Mouse (Mus musculus) monocyte, adult 5-6 weeks (primary cell): Measurements from ENCODE around the gene Pigh. TPM values are rescaled to one million over a fixed set of nuclear protein-coding genes. Genes with fewer than 3 reads are reported as not detected.
A peak's percentile ranks its signal among the peaks of the same experiment; 100 is the strongest.

Experiments used
- ATAC-seq: fragments of 153-309, 156-312 bp; replicated peaks from 2 replicates; pipeline ENCODE4 v1.8.0; 2017; ENCODE audit warnings: mild to moderate bottlenecking; ENCODE audit not compliant: low TSS enrichment, insufficient number of reproducible peaks, severe bottlenecking, poor library complexity, low FRiP score
- total RNA-seq: library from RNA; stranded (forward); fragments of 200-1000, 200-491, 200-594 nt; gene quantifications from 3 replicates; pipeline ENCODE4 v1.2.3, GENCODE M21; 2017

The Pigh gene
- total RNA-seq: 8.3 to 19.9 TPM (median 8.3 TPM) in 3 replicates

GRCm38 (mm10) chr12:79089182-79089812 lies at the start of gene Pigh:
TSS of gene Pigh (minus strand) at chr12:79089651.
- ATAC-seq: peak; percentile 93

DNA sequence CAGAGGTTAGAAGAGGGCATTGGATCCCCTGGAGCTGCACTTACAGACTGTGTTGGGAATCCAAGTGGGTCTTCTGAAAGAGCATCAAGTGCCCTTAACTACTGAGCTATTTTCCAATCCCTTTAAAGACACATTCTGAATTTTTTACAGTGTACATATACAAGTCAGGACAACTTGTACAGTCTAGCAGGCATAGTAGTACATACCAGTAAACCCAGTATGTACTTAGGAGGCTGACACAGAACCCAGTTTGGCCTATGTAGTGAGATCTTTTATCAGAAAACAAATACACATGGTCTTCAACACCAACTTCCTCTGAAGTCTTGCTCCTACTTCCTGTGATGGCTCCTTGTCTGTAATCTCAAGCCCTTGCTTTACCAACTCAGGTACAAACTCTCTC lies 49.5 kb upstream of the Pigh start:
- no peak for ATAC-seq

GRCm38 (mm10) chr12:79136949-79137348 lies 47.5 kb upstream of the Pigh start:
- no peak for ATAC-seq

GRCm38 (mm10) chr12:79135105-79135504 lies 45.7 kb upstream of the Pigh start:
- no peak for ATAC-seq

DNA sequence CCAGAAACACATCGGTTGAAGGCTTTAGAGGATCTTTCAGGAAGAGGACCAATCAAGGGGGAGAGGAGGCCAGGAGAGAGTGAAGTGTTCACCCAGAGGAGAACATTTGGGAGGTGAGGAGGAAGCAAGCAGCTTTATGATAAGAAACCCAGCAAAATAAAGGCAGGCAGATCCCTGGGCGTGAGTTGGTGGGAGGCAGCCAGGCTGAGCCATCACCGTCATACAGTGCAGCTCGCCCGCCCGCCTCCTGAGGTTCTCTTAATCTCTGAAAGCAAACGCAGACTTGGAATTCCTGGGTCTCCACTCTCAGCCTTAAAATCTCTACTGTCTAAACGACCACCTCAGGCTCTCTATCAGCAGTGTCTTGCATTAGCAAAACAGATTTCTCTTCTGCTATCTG lies 45.2 kb upstream of the Pigh start:
- ATAC-seq: no peak

DNA sequence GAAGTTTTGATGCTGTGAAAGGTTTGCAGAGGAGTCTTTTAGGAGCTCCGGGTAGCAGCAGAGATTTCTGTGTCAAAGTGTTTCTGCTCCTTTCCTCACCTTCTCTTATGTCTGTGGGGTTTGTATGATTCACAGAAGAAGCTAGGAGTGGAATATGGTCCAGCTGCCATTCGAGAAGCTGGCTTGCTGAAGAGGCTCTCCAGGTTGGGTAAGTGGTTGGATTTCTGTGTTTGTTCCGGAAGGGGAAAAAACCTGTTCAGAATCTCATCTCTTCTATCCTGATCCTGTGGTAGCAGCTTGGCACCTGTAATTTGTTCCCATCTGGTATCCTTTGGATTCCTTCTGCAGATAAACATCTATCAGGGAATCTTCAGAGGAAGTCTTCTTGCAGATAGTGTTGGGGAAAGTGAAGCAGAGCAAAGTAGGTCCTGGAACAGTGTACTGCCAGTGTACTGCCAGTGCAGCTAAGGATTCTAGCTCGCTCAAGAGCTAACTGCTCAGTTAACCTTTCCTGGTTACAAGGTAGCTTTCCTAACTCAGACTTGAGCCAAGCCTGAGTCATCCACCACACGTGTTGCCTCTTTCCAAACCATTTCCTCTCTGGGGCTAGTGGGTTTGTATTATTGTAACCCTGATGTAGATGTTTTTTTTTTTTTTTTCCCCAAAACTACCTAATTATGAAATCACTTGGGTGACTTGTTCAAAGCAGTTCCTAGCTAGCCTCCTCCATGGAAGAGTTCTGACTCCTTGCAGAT lies 42.4 kb upstream of the Pigh start:
- peak; percentile 78; the same call in 1 of the 2 replicates for ATAC-seq

GRCm38 (mm10) chr12:79131178-79131675 lies 41.8 kb upstream of the Pigh start:
- ATAC-seq: no peak

- ATAC-seq: peak; percentile 79
Observed at GRCm38 (mm10) chr12:79130299-79131177, 41.1 kb upstream of the Pigh start, which contains the start of gene Arg2. TSS of gene Arg2 (plus strand) at chr12:79130777.

DNA sequence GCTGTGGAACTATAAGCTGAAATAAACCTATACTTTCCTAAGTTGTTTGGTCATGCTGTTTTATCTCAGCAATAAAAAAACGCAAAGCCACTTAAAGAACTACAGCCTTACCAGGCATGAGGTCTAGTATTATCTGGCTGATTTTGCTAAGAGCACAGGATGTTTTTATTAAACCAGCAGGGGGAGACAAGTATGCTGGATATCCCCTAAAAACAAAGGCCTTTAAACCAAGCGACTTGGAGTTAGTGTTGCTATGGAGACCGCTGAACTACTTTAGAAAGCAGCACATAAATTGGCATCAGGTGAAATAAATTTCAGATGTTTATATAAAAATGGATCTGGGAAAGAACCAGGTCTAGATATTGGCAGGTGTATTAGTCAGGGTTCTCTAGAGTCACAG lies 33.4 kb upstream of the Pigh start:
- no peak for ATAC-seq

- no peak for ATAC-seq
Observed at GRCm38 (mm10) chr12:79118991-79119390, 29.5 kb upstream of the Pigh start.

GRCm38 (mm10) chr12:79105312-79105711 lies 15.9 kb upstream of the Pigh start:
- ATAC-seq: no peak

GRCm38 (mm10) chr12:79104544-79104943 lies 15.1 kb upstream of the Pigh start:
- no peak for ATAC-seq

GRCm38 (mm10) chr12:79103773-79104172 lies 14.3 kb upstream of the Pigh start:
- ATAC-seq: no peak

DNA sequence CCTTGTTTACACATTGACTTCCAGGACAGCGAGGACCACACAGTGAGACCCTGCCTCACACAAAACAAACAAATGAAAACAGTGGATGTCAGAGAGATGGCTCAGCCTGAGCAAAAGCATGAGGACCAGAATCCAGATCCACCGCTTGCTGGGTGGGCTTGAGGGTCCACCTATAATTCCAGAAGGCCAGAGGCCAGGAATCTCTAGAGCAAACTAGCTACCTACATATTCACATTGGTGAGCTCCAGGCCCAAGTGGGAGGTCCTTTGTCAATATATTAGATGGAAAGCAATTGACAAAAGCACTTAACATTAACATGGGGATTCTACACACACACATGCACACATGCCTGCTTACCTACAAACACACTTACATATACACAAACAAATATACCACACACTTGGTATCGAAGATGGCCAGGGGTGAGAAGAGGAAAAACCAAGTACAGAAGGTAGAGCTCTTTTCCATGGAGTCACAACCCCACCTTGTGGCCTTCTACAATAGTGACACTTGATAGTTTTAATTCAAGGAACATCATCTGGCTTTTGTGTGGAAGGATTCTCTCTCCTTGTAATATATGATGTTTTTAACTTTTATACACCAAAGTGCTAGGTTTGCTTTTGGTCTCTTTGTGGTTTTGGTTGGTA lies 7.8 kb upstream of the Pigh start:
- ATAC-seq: no peak

DNA sequence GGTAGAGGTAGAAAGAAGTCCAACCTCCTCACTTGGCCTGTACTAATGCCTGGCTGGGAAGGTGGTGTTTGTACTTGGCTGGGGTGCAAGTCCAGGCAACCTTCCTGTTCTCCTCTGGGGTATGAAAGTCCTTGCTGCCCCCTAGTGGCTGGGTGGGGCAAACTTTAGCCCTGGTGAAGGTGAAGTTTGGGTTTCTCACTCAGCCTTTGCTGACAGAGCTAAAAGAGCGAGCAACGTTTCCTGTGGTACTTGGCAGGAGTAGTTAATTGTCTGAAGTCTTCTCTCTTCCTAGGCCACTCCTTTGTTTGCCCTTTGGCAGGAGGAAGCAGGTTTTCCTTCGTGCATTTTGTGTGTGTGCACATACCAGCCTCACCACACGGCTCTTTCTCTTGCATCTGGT lies 3.1 kb upstream of the Pigh start:
- ATAC-seq: peak; percentile 75

- no peak for ATAC-seq
Observed at GRCm38 (mm10) chr12:79073362-79073761, 16.1 kb downstream of the Pigh start.

DNA sequence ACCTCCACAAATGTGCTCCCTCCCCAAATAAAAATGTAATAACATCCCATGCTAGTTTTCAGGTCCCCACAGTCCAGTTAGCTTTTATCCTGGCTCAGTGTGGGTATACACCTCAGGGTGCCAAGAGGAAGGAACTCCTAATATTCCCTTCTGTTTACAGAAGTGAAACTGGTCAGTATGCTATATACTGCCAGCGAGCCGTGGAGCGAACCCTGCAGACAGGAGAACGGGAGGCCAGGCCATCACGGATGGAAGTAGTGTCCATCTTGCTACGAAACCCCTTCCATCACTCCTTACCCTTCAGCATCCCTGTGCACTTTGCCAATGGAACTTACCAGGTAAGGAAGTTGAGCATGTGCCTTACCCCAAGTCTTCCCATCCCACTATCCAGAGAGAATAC lies 16.9 kb downstream of the Pigh start:
- peak; percentile 34; the same call in 1 of the 2 replicates for ATAC-seq

- 0 out of 2 replicates have a peak, but pooled peaks have one; percentile 16 for ATAC-seq
Observed at GRCm38 (mm10) chr12:79070736-79071333, 18.6 kb downstream of the Pigh start.
